Mouse (Mus musculus) C2C12 (cell line): Measurements from ENCODE around the gene Aldh3b1.

Source experiments
- CTCF ChIP-seq: IDR thresholded peaks from one replicate; pipeline ENCODE4 v1.5.1; 2011; ENCODE audit not compliant: control insufficient read depth, insufficient read depth, insufficient read length
- MYOD1 ChIP-seq: IDR thresholded peaks from one replicate; pipeline ENCODE4 v1.6.1; 2011; ENCODE audit warnings: low read depth; ENCODE audit not compliant: control insufficient read depth, insufficient read length
- MYOG ChIP-seq: IDR thresholded peaks from one replicate; pipeline ENCODE4 v1.6.1; 2011; ENCODE audit not compliant: control insufficient read depth, insufficient read length; ENCODE audit errors: extremely low read depth
- USF1 ChIP-seq: IDR thresholded peaks from one replicate; pipeline ENCODE4 v1.6.1; 2011; ENCODE audit warnings: low read depth, mild to moderate bottlenecking, control low read depth, moderate library complexity

- TF ChIP-seq CTCF, result no peak
- no peak for TF ChIP-seq USF1
- TF ChIP-seq MYOD1, result no peak
- TF ChIP-seq MYOG, result no peak
These were observed 17.0 kb downstream of the Aldh3b1 start, which contains the start of gene Ndufs8 for GRCm38 (mm10) chr19:3912337-3913204.
